Mouse (Mus musculus) small intestine, adult 2 months (tissue): ENCODE measurements around the gene Chd3.

Experiments used
- CTCF ChIP-seq: fragments of 200-500 bp; IDR thresholded peaks from 2 replicates; pipeline ENCODE4 v1.5.1; 2012; ENCODE audit warnings: low read depth, mild to moderate bottlenecking, control low read depth, inconsistent platforms, low read length, moderate library complexity, mixed read lengths; ENCODE audit not compliant: insufficient replicate concordance, insufficient read length; ENCODE audit errors: extremely low read depth
- POLR2A ChIP-seq: fragments of 200-500 bp; IDR thresholded peaks from 2 replicates; pipeline ENCODE4 v1.6.1; 2012; ENCODE audit warnings: low read depth, mild to moderate bottlenecking, control low read depth, inconsistent platforms, low read length, moderate library complexity

DNA sequence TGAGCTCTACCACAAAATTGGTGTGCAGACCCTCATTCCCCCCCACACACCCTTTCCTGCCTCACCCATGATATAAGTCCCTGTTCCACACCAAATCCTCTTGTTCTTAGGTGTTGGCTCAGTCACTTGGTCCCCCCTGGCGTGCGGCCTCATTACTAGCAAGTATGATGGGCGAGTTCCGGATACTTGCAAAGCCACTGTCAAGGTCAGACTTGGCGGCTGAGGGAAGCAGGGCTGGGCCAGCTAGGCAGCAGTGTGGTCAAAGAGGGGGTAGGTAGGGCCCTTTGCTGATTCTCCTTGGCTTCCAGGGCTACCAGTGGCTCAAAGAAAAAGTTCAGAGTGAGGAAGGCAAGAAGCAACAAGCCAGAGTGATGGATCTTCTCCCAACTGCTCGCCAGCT lies 38.1 kb downstream of the Chd3 start:
- TF ChIP-seq CTCF: no peak
- TF ChIP-seq POLR2A: no peak
